Mouse (Mus musculus): Measurements from ENCODE around the gene Inpp4b. TPM values are rescaled to one million over a fixed set of nuclear protein-coding genes. Genes with fewer than 3 reads are reported as not detected.

The Inpp4b gene
- polyA plus RNA-seq, 1 experiment from 2014 or later = 5.0 TPM

GRCm38 (mm10) chr8:81861311-81861710 lies 519.0 kb downstream of the Inpp4b start:
- ATAC-seq = no peak
- Histone ChIP-seq H3K36me3 (no peaks in the 10 kb centered on the region), H3K4me1 (replicated peaks) (no peaks in the 10 kb centered on the region), H3K27ac (no peak overlapping the region), H3K4me3 (replicated peaks) (no peak overlapping the region), H3K9ac (replicated peaks) (no peak overlapping the region), H3K9me3 (no peaks in the 10 kb centered on the region), H3K27me3 (no peaks in the 10 kb centered on the region), H3K4me2 (replicated peaks) (no peak overlapping the region)
- WGBS = 95% methylated on average over 8 of the region's 8 CpGs

DNA sequence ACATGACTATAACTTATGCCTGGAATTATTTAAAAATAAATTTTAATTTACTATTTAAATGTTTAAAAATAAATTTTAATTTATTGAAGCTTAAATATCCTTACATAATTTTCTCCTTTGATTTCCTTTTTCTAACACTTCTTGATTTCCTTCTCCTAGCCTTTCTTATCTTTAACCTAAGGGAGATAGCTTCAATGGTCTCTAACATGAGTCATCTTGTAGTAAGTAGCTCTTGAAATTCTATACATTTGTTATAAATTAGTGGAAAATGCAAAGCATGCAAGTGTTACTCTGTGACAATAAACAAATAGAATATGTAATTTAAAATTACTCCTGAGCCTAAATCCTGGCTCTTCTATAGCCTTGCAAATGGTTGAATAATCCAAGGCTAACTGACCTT lies 520.4 kb downstream of the Inpp4b start:
- Histone ChIP-seq H3K4me1 (replicated peaks) (no peaks in the 10 kb centered on the region), H3K4me2 (replicated peaks) (no peak overlapping the region), H3K4me3 (replicated peaks) (no peak overlapping the region), H3K27me3 (no peaks in the 10 kb centered on the region), H3K9ac (replicated peaks) (no peak overlapping the region), H3K27ac (no peak overlapping the region), H3K9me3 (no peaks in the 10 kb centered on the region), H3K36me3 (no peaks in the 10 kb centered on the region)
- no peak for ATAC-seq

- 91% methylated on average over 2 of the region's 2 CpGs for WGBS
- Histone ChIP-seq H3K4me1 (replicated peaks) (no peaks in the 10 kb centered on the region), H3K27ac (no peak overlapping the region), H3K36me3 (no peaks in the 10 kb centered on the region), H3K4me2 (replicated peaks) (no peak overlapping the region), H3K9ac (replicated peaks) (no peak overlapping the region), H3K4me3 (replicated peaks) (no peak overlapping the region), H3K27me3 (no peaks in the 10 kb centered on the region), H3K9me3 (no peaks in the 10 kb centered on the region)
- ATAC-seq = no peak
Measured at GRCm38 (mm10) chr8:81864318-81864717, 522.0 kb downstream of the Inpp4b start.

GRCm38 (mm10) chr8:81865664-81866063 lies 523.3 kb downstream of the Inpp4b start:
- no peaks in the 10 kb centered on the region for H3K9me3 ChIP-seq
- no peak overlapping the region for H3K4me2 ChIP-seq (replicated peaks)
- 83% methylated on average over 3 of the region's 3 CpGs for WGBS
- H3K27ac ChIP-seq = no peak overlapping the region
- no peak overlapping the region for H3K4me3 ChIP-seq (replicated peaks)
- H3K9ac ChIP-seq (replicated peaks) = no peak overlapping the region
- H3K4me1 ChIP-seq (replicated peaks) = no peaks in the 10 kb centered on the region
- no peaks in the 10 kb centered on the region for H3K36me3 ChIP-seq
- ATAC-seq = no peak
- H3K27me3 ChIP-seq = no peaks in the 10 kb centered on the region

GRCm38 (mm10) chr8:81867020-81867419 lies 524.7 kb downstream of the Inpp4b start:
- Histone ChIP-seq H3K9me3 (no peaks in the 10 kb centered on the region), H3K36me3 (no peaks in the 10 kb centered on the region), H3K27me3 (no peaks in the 10 kb centered on the region), H3K27ac (no peak overlapping the region), H3K4me2 (replicated peaks) (no peak overlapping the region), H3K4me3 (replicated peaks) (no peak overlapping the region), H3K4me1 (replicated peaks) (no peaks in the 10 kb centered on the region), H3K9ac (replicated peaks) (no peak overlapping the region)
- WGBS = 81% methylated on average over 3 of the region's 3 CpGs
- no peak for ATAC-seq

- no peak overlapping the region for H3K9ac ChIP-seq (replicated peaks)
- no peaks in the 10 kb centered on the region for H3K36me3 ChIP-seq
- H3K4me1 ChIP-seq (replicated peaks) = no peaks in the 10 kb centered on the region
- H3K27ac ChIP-seq = no peak overlapping the region
- no peak overlapping the region for H3K4me3 ChIP-seq (replicated peaks)
- 87% methylated on average over 2 of the region's 2 CpGs for WGBS
- no peak overlapping the region for H3K4me2 ChIP-seq (replicated peaks)
- H3K27me3 ChIP-seq = no peaks in the 10 kb centered on the region
- no peak for ATAC-seq
- H3K9me3 ChIP-seq = no peaks in the 10 kb centered on the region
Measured at GRCm38 (mm10) chr8:81870466-81870865, 528.1 kb downstream of the Inpp4b start.

- H3K27ac ChIP-seq = no peak overlapping the region
Measured at GRCm38 (mm10) chr8:81880071-81880470, 537.7 kb downstream of the Inpp4b start.

DNA sequence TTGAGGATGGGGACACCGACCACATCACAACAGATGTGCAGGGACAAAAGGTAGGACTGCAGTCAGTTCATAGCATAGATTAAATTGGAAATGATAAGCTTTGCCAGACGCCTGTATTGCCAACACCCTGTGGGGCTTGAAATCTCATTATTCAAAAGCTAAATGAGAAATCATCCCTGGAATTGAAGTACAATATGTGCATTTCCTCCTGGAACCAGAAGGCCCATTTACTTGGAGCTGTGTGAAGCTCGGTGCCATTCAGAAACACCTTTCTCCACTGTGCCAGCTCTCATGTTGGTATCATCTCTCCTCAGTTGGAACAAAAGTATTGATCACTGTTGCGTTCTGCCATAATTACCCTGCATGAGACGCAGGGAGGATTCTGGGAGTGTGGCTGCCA lies 541.8 kb downstream of the Inpp4b start:
- H3K4me2 ChIP-seq (replicated peaks) = no peak overlapping the region
- no peak overlapping the region for H3K4me3 ChIP-seq (replicated peaks)
- ATAC-seq = no peak
- H3K9ac ChIP-seq (replicated peaks) = no peak overlapping the region
- no peaks in the 10 kb centered on the region for H3K36me3 ChIP-seq
- H3K9me3 ChIP-seq = no peaks in the 10 kb centered on the region
- H3K4me1 ChIP-seq (replicated peaks) = peaks cover 5% of the 10 kb centered on the region; the same call in 1 of the 2 replicates
- H3K27me3 ChIP-seq = no peaks in the 10 kb centered on the region
- H3K27ac ChIP-seq = no peak overlapping the region
- 80% methylated on average over 5 of the region's 5 CpGs for WGBS

More at GRCm38 (mm10) chr8:81880071-81880470, 537.7 kb downstream of the Inpp4b start:
- H3K36me3 ChIP-seq = no peaks in the 10 kb centered on the region
- H3K9ac ChIP-seq (replicated peaks) = no peak overlapping the region
- no peak overlapping the region for H3K4me2 ChIP-seq (replicated peaks)
- H3K27me3 ChIP-seq = no peaks in the 10 kb centered on the region
- peaks cover 5% of the 10 kb centered on the region; the same call in 1 of the 2 replicates for H3K4me1 ChIP-seq (replicated peaks)
- WGBS = 67% methylated on average over 3 of the region's 3 CpGs
- H3K9me3 ChIP-seq = no peaks in the 10 kb centered on the region
- no peak overlapping the region for H3K4me3 ChIP-seq (replicated peaks)
- ATAC-seq = 0 out of 2 replicates have a peak, but pooled peaks have one; percentile 40

GRCm38 (mm10) chr8:81888843-81889242 lies 546.5 kb downstream of the Inpp4b start:
- no peaks in the 10 kb centered on the region for H3K4me1 ChIP-seq (replicated peaks)
- H3K27ac ChIP-seq = no peak overlapping the region
- H3K4me3 ChIP-seq (replicated peaks) = no peak overlapping the region
- no peaks in the 10 kb centered on the region for H3K27me3 ChIP-seq
- H3K36me3 ChIP-seq = no peaks in the 10 kb centered on the region
- H3K4me2 ChIP-seq (replicated peaks) = no peak overlapping the region
- no peaks in the 10 kb centered on the region for H3K9me3 ChIP-seq
- no peak for ATAC-seq
- no peak overlapping the region for H3K9ac ChIP-seq (replicated peaks)

GRCm38 (mm10) chr8:81893292-81893691 lies 550.9 kb downstream of the Inpp4b start:
- H3K36me3 ChIP-seq = no peaks in the 10 kb centered on the region
- no peaks in the 10 kb centered on the region for H3K4me1 ChIP-seq (replicated peaks)
- no peak overlapping the region for H3K4me3 ChIP-seq (replicated peaks)
- no peaks in the 10 kb centered on the region for H3K27me3 ChIP-seq
- no peak overlapping the region for H3K27ac ChIP-seq
- no peaks in the 10 kb centered on the region for H3K9me3 ChIP-seq
- WGBS = 64% methylated on average over 1 of the region's 1 CpGs
- no peak overlapping the region for H3K9ac ChIP-seq (replicated peaks)
- H3K4me2 ChIP-seq (replicated peaks) = no peak overlapping the region
- ATAC-seq = no peak

GRCm38 (mm10) chr8:81946812-81947211 lies 604.5 kb downstream of the Inpp4b start:
- Histone ChIP-seq H3K9ac (replicated peaks) (no peak overlapping the region), H3K27ac (no peak overlapping the region), H3K4me1 (replicated peaks) (no peaks in the 10 kb centered on the region), H3K9me3 (no peaks in the 10 kb centered on the region), H3K36me3 (no peaks in the 10 kb centered on the region), H3K27me3 (no peaks in the 10 kb centered on the region), H3K4me2 (replicated peaks) (no peak overlapping the region), H3K4me3 (replicated peaks) (no peak overlapping the region)
- WGBS = 90% methylated on average over 5 of the region's 5 CpGs
- no peak for ATAC-seq

DNA sequence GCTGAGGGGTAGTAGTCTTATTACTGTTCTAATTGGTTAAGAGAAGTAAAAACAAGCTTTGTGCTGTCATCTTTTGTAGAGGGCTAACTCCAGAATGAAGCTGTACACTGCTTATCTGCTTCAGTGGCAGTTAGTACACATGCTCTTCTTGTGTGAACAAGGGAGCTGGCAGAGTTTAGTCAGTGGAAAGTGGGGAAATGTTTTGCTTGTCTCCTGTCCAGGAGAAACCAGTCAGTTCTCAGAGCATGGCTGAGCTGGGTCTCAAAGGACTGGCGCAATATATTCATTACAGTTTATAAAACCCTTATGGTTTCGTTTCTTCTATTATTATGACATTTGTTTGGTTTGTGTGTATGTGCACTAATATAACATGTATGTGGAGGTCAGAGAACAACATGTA lies 610.7 kb downstream of the Inpp4b start:
- 97% methylated on average over 2 of the region's 2 CpGs for WGBS
- H3K4me2 ChIP-seq (replicated peaks) = no peak overlapping the region

DNA sequence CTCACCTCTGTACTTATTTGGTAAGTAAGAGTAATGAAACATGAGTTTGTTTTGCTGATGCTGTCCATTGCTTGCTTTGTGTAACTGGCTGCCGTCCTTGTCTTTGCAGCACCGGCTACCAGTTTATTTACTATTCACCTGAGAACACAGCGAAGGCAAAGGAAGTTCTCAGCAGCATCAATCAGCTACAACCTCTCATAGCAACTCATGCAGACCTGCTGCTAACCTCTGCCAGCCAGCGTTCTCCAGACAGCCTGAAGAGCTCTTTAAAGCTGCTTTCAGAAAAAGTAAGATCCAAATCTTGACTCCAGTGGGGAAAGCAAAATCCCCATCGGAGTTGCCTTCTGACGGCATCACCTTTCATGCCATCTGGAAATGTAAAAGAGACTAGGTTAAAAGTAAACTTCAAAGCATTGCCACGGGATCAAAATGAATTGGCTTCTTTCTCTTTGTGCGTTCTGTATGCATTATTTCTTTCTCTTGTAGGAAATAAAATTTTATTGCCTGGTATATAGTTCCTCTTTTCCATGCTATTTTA lies 642.8 kb downstream of the Inpp4b start:
- Histone ChIP-seq H3K9me3 (no peaks in the 10 kb centered on the region), H3K27me3 (no peaks in the 10 kb centered on the region), H3K9ac (replicated peaks) (no peak overlapping the region), H3K4me1 (replicated peaks) (no peaks in the 10 kb centered on the region), H3K27ac (no peak overlapping the region), H3K4me2 (replicated peaks) (no peak overlapping the region), H3K4me3 (replicated peaks) (no peak overlapping the region), H3K36me3 (no peaks in the 10 kb centered on the region)
- WGBS = 70% methylated on average over 8 of the region's 8 CpGs
- no peak for ATAC-seq

More for the DNA sequence above, 610.7 kb downstream of the Inpp4b start:
- no peaks in the 10 kb centered on the region for H3K27me3 ChIP-seq
- no peaks in the 10 kb centered on the region for H3K9me3 ChIP-seq
- no peak overlapping the region for H3K27ac ChIP-seq
- H3K36me3 ChIP-seq = no peaks in the 10 kb centered on the region
- H3K4me1 ChIP-seq (replicated peaks) = no peaks in the 10 kb centered on the region
- no peak overlapping the region for H3K4me3 ChIP-seq (replicated peaks)
- no peak overlapping the region for H3K9ac ChIP-seq (replicated peaks)
- ATAC-seq = no peak
